Mouse (Mus musculus) neutrophil, adult 5-6 weeks (primary cell): ENCODE measurements around the gene Kpna2. TPM values are rescaled to one million over a fixed set of nuclear protein-coding genes. Genes with fewer than 3 reads are reported as not detected.

Source experiments
- ATAC-seq: fragments of 151-379, 151-347 bp; 2 replicates; pipeline ENCODE4 v1.8.0; 2017; ENCODE audit warnings: mild to moderate bottlenecking, moderate TSS enrichment; ENCODE audit not compliant: insufficient number of reproducible peaks, poor library complexity, low FRiP score, severe bottlenecking; ENCODE audit errors: extremely low read depth
- total RNA-seq: library from RNA; stranded (forward); fragments of 200-1000 nt; gene quantifications from 2 replicates; pipeline ENCODE4 v1.2.3, GENCODE M21; 2017

The Kpna2 gene
- total RNA-seq, 1 experiment from 2014 or later = 22.2 TPM

DNA sequence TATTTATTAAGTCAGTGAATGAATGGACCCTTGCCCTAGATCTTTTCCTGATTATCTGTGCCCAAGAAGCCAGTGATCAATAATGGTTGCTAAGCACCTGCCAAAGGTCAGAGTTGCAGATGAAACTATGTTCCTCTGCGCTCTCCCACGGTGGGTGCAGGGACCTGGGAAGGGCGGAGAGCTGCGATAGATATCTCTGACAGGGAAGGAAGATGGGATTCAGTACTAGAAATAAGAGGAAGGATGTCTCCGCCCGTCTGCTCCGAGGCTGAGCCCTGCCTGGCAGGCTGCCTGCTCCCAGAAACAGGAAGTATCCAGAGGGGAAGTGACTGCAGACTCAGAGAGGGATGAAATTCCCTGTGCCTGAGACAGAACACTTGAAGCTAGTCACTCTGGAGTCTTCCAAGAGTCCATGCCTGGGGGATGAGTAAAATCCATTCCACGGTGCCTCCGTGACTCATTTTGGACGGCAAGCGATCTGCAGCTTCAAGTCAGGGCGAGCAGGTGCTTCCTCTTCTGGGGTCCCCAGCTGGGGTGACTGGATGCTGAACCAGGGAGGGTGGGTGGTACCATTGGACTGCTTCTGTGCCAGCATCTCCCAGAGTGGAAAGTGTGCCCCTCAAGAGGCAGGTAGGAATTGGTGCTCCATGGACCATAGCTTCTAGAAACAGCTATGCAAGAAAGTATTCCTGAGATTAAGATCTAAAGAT is 41.9 kb downstream of the Kpna2 start:
- no peak for ATAC-seq

DNA sequence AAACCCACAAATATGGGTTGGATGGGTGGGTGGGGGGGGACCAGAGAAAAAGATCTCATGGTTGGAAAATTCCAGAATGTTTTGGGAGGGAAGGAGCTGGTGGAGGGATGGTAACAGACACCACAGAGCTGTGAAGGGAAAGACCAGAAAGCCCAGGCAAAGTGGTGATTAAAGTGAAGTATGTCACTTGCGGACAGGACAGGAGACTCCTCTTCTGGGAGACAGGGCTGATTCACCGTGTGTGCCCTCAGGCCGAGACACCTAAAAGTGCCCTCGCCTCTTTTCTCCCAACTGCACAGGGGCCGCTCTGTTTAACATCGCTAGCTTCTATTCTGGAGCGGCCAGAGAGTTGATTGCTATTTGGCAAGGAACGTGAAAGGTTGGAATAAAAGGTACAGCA is 44.8 kb downstream of the Kpna2 start:
- ATAC-seq = no peak

DNA sequence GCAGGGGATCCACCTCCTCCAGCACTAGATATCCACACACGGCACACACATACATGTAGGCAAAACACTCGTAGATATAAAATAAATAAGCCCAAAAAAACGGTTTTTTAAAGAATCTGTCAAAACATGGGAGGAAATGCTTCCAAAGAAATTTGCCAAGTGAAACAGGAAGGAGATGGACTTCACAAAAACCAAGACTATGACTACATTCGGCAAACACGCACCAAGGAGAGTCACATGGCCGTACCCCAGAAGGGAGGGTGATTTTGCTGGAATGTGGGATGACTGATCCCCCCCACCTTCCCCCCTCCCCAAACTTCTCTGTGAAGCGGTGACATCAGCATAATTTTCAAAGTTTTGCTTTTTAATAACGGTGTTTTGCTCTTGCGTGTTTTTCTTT is 45.2 kb downstream of the Kpna2 start:
- ATAC-seq = no peak

Other genes with a start within 250 kb of the Kpna2 start
- 144 and 151 TPM in 2 replicates for gene Pecam1, start 248.9 kb downstream of the Kpna2 start, total RNA-seq
- gene Milr1, start 248.3 kb downstream of the Kpna2 start, total RNA-seq = 63.2 and 73.4 TPM in 2 replicates
- gene Polg2, start 220.0 kb downstream of the Kpna2 start, total RNA-seq = 83.1 and 88.6 TPM in 2 replicates
- gene Ddx5, start 210.4 kb downstream of the Kpna2 start, total RNA-seq = 3,680 and 4,160 TPM in 2 replicates
- 73.4 and 82.5 TPM in 2 replicates for gene Cep95, start 210.3 kb downstream of the Kpna2 start, total RNA-seq
- 60.8 and 66.7 TPM in 2 replicates for gene Smurf2, start 78.8 kb downstream of the Kpna2 start, total RNA-seq
- 1.4 and 2.0 TPM in 2 replicates for gene 1810010H24Rik, start 26.1 kb upstream of the Kpna2 start, total RNA-seq
- 143 and 150 TPM in 2 replicates for gene Bptf, start 132.6 kb upstream of the Kpna2 start, total RNA-seq
- gene Nol11, start 189.8 kb upstream of the Kpna2 start, total RNA-seq = 21.3 and 25.3 TPM in 2 replicates